Mouse (Mus musculus) brain, embryonic 14.5 days (tissue): ENCODE measurements at regions not wholly inside any gene's neighbourhood (a gene's known extent, or its start where the extent isn't known, plus 50 kb on each side); places are given as distances from the start of the nearest gene placed in this dataset.

Experiments
- CTCF ChIP-seq: fragments of 200-500 bp; IDR thresholded peaks from 2 replicates; pipeline ENCODE4 v1.5.1; 2012; ENCODE audit warnings: inconsistent platforms, mild to moderate bottlenecking, moderate library complexity, borderline replicate concordance; ENCODE audit not compliant: insufficient read depth, insufficient read length; ENCODE audit errors: extremely low read depth
- POLR2A ChIP-seq: fragments of 200-500 bp; IDR thresholded peaks from 2 replicates; pipeline ENCODE4 v1.6.1; 2012; ENCODE audit warnings: mild to moderate bottlenecking, inconsistent platforms, borderline replicate concordance; ENCODE audit not compliant: poor library complexity, insufficient read depth, insufficient read length, severe bottlenecking; ENCODE audit errors: extremely low read depth

DNA sequence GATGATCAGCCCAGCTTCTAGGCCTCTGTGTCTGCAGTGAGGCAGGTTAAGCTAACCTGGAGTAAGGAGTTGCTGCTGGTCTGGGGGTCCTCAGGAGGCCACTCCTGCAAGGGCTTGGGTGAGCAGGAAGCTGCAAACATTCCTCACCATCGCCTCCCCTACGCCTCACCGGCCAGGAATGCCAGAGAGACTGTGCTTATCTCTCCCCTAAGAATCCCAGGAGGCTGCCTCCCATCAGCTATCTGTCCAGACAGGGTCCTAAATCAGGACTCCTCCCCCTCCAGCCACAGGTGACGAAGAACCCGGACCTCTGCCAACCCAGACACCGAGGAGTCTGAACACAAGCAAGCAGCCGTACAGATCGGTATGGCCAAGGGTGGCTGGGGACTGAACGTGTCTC lies 56.8 kb downstream of the Gm26897 start:
- no peak for TF ChIP-seq POLR2A
- no peak for TF ChIP-seq CTCF
